Mouse (Mus musculus) midbrain, embryonic 13.5 days (tissue): ENCODE measurements at regions not wholly inside any gene's neighbourhood (a gene's known extent, or its start where the extent isn't known, plus 50 kb on each side); places are given as distances from the start of the nearest gene placed in this dataset.

Experiments used
- ATAC-seq: fragments of 200-750 bp; cut with Nextera tagmentation; 2 replicates; pipeline ENCODE4 v1.8.0; 2017; ENCODE audit warnings: mild to moderate bottlenecking, moderate TSS enrichment, moderate library complexity
- H3K27ac ChIP-seq: fragments of 300-500 bp; sonication (generic); 2 replicates; pipeline ENCODE4 v1.5.1; 2015; ENCODE audit warnings: inconsistent platforms, mild to moderate bottlenecking, moderate library complexity
- H3K27me3 ChIP-seq: fragments of 300-500 bp; sonication (generic); 2 replicates; pipeline ENCODE4 v1.6.1; 2015; ENCODE audit warnings: mild to moderate bottlenecking, inconsistent platforms
- H3K36me3 ChIP-seq: fragments of 300-500 bp; sonication (generic); 2 replicates; pipeline ENCODE4 v1.6.1; 2015; ENCODE audit warnings: mild to moderate bottlenecking, inconsistent platforms
- H3K4me1 ChIP-seq: fragments of 300-500 bp; sonication (generic); replicated peaks from 2 replicates; pipeline ENCODE4 v1.6.1; 2015; ENCODE audit warnings: inconsistent platforms
- H3K4me2 ChIP-seq: fragments of 300-500 bp; sonication (generic); replicated peaks from 2 replicates; pipeline ENCODE4 v1.6.1; 2015; ENCODE audit warnings: moderate library complexity, mild to moderate bottlenecking, inconsistent platforms
- H3K4me3 ChIP-seq: fragments of 300-500 bp; sonication (generic); replicated peaks from 2 replicates; pipeline ENCODE4 v1.5.1; 2015; ENCODE audit warnings: mild to moderate bottlenecking, inconsistent platforms
- H3K9ac ChIP-seq: fragments of 300-500 bp; sonication (generic); replicated peaks from 2 replicates; pipeline ENCODE4 v1.6.1; 2015; ENCODE audit warnings: mild to moderate bottlenecking, inconsistent platforms
- H3K9me3 ChIP-seq: fragments of 300-500 bp; sonication (generic); 2 replicates; pipeline ENCODE4 v1.6.1; 2016; ENCODE audit warnings: mild to moderate bottlenecking, inconsistent platforms
- WGBS: fragments of 180-500 bp; shearing (Covaris S2); methylation state at CpG from one replicate; pipeline ENCODE4 v1.1.7; 2015; 5-methylcytosine and 5-hydroxymethylcytosine counted together

- Histone ChIP-seq H3K27ac (no peak overlapping the region), H3K4me1 (no peaks in the 10 kb centered on the region), H3K4me3 (no peak overlapping the region), H3K9me3 (peaks cover 1% of the 10 kb centered on the region; the same call in 1 of the 2 replicates), H3K9ac (no peak overlapping the region), H3K4me2 (no peak overlapping the region), H3K27me3 (no peaks in the 10 kb centered on the region), H3K36me3 (no peaks in the 10 kb centered on the region)
- no peak for ATAC-seq
These were observed 435.0 kb upstream of the Tmem132c start for GRCm38 (mm10) chr5:126806656-126807055.

DNA sequence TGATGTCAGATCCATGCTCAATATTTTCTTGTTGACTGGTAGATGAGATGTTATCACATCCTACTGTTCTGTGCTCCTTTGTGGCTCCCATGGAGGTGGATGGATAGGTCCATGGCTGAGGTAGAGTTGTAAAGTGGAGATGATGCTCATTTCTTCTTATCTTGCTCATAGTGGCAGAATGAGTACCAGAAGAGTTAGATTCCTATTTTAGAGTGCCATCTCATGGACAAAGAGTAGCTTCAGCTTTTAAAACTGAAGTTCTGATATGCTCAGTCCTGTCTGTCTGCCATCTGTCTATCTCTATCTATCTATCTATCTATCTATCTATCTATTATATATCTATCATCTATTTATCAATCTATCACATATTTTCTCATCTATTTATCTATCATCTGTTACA lies 425.5 kb upstream of the Tmem132c start:
- ATAC-seq = no peak

GRCm38 (mm10) chr5:126835440-126835839 lies 406.2 kb upstream of the Tmem132c start:
- Histone ChIP-seq H3K27me3 (no peaks in the 10 kb centered on the region), H3K4me1 (no peaks in the 10 kb centered on the region), H3K9me3 (no peaks in the 10 kb centered on the region), H3K4me3 (no peak overlapping the region), H3K4me2 (no peak overlapping the region), H3K36me3 (no peaks in the 10 kb centered on the region), H3K9ac (no peak overlapping the region), H3K27ac (no peak overlapping the region)
- no peak for ATAC-seq
- 95% methylated on average over 3 of the region's 3 CpGs for WGBS

More for the DNA sequence above, 425.5 kb upstream of the Tmem132c start:
- Histone ChIP-seq H3K4me1 (no peaks in the 10 kb centered on the region), H3K9ac (no peak overlapping the region), H3K9me3 (peaks cover 5% of the 10 kb centered on the region; the same call in 1 of the 2 replicates), H3K4me3 (no peak overlapping the region), H3K27ac (no peak overlapping the region), H3K4me2 (no peak overlapping the region), H3K27me3 (no peaks in the 10 kb centered on the region), H3K36me3 (no peaks in the 10 kb centered on the region)

GRCm38 (mm10) chr5:126842606-126843005 lies 399.0 kb upstream of the Tmem132c start:
- Histone ChIP-seq H3K9me3 (no peaks in the 10 kb centered on the region), H3K4me3 (no peak overlapping the region), H3K36me3 (no peaks in the 10 kb centered on the region), H3K4me2 (no peak overlapping the region), H3K27ac (no peak overlapping the region), H3K9ac (no peak overlapping the region), H3K4me1 (no peaks in the 10 kb centered on the region), H3K27me3 (no peaks in the 10 kb centered on the region)
- ATAC-seq = no peak
- WGBS = 84% methylated on average over 4 of the region's 4 CpGs

DNA sequence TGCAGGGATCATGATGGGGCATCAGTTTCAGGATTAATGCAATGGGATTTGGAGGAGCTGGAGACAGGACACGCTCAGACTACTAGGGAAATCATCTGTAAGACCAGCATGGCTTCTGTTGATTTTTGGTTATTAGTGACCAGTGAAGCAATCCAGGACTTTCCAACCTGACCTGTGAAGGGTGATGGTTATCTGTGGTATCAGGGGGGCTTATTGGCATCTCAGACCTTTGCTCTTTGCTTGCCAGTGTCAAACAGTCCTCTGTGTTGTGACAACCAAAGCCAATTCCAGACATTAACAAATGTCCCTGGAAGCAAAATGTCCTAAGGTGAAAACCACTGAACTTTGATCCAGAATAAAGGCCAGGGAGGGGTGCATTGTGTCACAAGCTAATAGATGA lies 379.5 kb upstream of the Tmem132c start:
- no peak overlapping the region for H3K9ac ChIP-seq
- no peak overlapping the region for H3K27ac ChIP-seq
- no peaks in the 10 kb centered on the region for H3K27me3 ChIP-seq
- no peaks in the 10 kb centered on the region for H3K36me3 ChIP-seq
- no peak for ATAC-seq
- no peaks in the 10 kb centered on the region for H3K4me1 ChIP-seq
- no peak overlapping the region for H3K4me2 ChIP-seq
- 90% methylated on average over 1 of the region's 1 CpGs for WGBS
- H3K4me3 ChIP-seq = no peak overlapping the region
- no peaks in the 10 kb centered on the region for H3K9me3 ChIP-seq

DNA sequence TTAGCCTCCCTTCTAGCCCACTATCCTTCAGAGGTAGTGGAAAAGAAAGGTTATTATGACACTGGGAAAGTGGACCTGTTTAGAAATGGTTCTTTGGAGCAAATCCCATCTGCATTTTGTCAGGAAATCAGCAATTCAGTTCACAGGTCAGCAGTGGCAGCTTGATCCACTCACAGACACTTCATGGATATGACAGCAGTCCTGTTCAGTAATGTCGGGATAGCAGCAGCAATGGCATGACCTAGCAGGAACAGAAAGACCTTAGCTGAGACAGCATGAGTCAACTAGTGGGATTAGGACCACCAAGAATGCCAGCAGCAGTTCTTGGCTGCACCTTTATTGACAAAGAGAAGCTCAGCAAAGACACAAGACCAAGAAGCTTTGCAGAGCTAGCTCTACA lies 365.8 kb upstream of the Tmem132c start:
- no peak overlapping the region for H3K4me2 ChIP-seq
- no peaks in the 10 kb centered on the region for H3K36me3 ChIP-seq
- no peak overlapping the region for H3K4me3 ChIP-seq
- no peaks in the 10 kb centered on the region for H3K27me3 ChIP-seq
- WGBS = 90% methylated on average over 1 of the region's 1 CpGs
- no peak overlapping the region for H3K27ac ChIP-seq
- no peak for ATAC-seq
- H3K9ac ChIP-seq = no peak overlapping the region
- H3K9me3 ChIP-seq = 0 out of 2 replicates have a peak, but pooled peaks cover 2% of the 10 kb centered on the region
- H3K4me1 ChIP-seq = no peaks in the 10 kb centered on the region

GRCm38 (mm10) chr5:126890710-126891109 lies 350.9 kb upstream of the Tmem132c start:
- no peak for ATAC-seq
- Histone ChIP-seq H3K4me3 (no peak overlapping the region), H3K27me3 (no peaks in the 10 kb centered on the region), H3K36me3 (no peaks in the 10 kb centered on the region), H3K9me3 (0 out of 2 replicates have a peak, but pooled peaks cover 4% of the 10 kb centered on the region), H3K9ac (no peak overlapping the region), H3K27ac (no peak overlapping the region), H3K4me2 (no peak overlapping the region), H3K4me1 (no peaks in the 10 kb centered on the region)
- WGBS = 86% methylated on average over 1 of the region's 1 CpGs

- no peak for ATAC-seq
- Histone ChIP-seq H3K9ac (no peak overlapping the region), H3K9me3 (0 out of 2 replicates have a peak, but pooled peaks cover 4% of the 10 kb centered on the region), H3K27me3 (no peaks in the 10 kb centered on the region), H3K36me3 (no peaks in the 10 kb centered on the region), H3K4me3 (no peak overlapping the region), H3K27ac (no peak overlapping the region), H3K4me1 (no peaks in the 10 kb centered on the region), H3K4me2 (no peak overlapping the region)
- WGBS = 92% methylated on average over 4 of the region's 4 CpGs
These were observed 348.5 kb upstream of the Tmem132c start for GRCm38 (mm10) chr5:126893063-126893462.

- no peak overlapping the region for H3K4me2 ChIP-seq
- no peak for ATAC-seq
- WGBS = 97% methylated on average over 2 of the region's 2 CpGs
These were observed 331.5 kb upstream of the Tmem132c start for GRCm38 (mm10) chr5:126910084-126910483.

GRCm38 (mm10) chr5:126917300-126917699 lies 324.3 kb upstream of the Tmem132c start:
- no peaks in the 10 kb centered on the region for H3K27me3 ChIP-seq
- H3K9ac ChIP-seq = no peak overlapping the region
- WGBS = 76% methylated on average over 7 of the region's 7 CpGs

More at GRCm38 (mm10) chr5:126910084-126910483, 331.5 kb upstream of the Tmem132c start:
- Histone ChIP-seq H3K36me3 (no peaks in the 10 kb centered on the region), H3K4me3 (no peak overlapping the region), H3K4me1 (no peaks in the 10 kb centered on the region), H3K9me3 (no peaks in the 10 kb centered on the region), H3K27me3 (no peaks in the 10 kb centered on the region), H3K9ac (no peak overlapping the region), H3K27ac (no peak overlapping the region)

DNA sequence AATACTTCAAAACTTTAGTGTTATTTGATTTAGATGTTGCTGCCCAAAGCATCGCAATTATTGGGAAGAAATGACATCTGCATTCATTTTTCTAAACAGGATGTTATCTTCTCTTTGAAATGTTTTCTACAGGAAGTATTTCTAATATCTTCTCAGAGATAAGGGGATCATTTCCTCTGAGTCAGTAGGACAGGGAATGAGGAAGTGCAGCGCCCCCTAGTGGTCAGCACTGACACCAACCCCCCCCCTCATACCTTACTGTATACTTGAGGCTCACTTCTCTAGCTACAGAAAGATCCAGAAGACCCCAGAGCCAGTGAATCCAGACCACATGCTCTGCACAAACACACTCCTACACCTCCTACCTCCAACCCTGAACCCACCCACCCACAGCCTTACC lies 308.1 kb upstream of the Tmem132c start:
- WGBS = 60% methylated on average over 2 of the region's 2 CpGs
- Histone ChIP-seq H3K36me3 (no peaks in the 10 kb centered on the region), H3K9ac (no peak overlapping the region), H3K4me2 (no peak overlapping the region), H3K4me1 (no peaks in the 10 kb centered on the region), H3K27ac (no peak overlapping the region), H3K27me3 (no peaks in the 10 kb centered on the region), H3K9me3 (no peaks in the 10 kb centered on the region), H3K4me3 (no peak overlapping the region)
- no peak for ATAC-seq

More at GRCm38 (mm10) chr5:126917300-126917699, 324.3 kb upstream of the Tmem132c start:
- Histone ChIP-seq H3K27ac (no peak overlapping the region), H3K4me1 (no peaks in the 10 kb centered on the region), H3K9me3 (peaks cover 2% of the 10 kb centered on the region; the same call in 1 of the 2 replicates), H3K4me2 (no peak overlapping the region), H3K4me3 (no peak overlapping the region), H3K36me3 (no peaks in the 10 kb centered on the region)
- no peak for ATAC-seq

DNA sequence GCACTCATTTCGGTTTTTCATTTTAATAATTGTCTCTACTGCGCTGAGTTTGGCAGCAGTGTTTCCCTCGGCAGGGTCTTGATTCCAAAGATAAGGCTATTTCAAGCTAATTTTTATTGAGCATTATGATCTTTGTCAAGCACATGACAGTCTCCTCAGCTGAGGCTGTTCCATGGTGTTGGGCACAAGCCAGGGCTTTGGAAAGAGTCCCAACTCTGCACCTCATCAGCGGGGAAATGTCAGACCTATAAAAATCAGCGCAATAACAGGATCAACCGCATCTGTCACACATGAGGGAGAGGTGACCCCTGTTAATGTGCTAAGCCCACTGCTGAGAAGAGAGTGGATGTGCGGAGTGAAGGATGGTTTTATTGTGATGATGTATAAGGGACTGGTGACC lies 296.7 kb upstream of the Tmem132c start:
- WGBS = 72% methylated on average over 7 of the region's 7 CpGs
- Histone ChIP-seq H3K27ac (no peak overlapping the region), H3K36me3 (no peaks in the 10 kb centered on the region), H3K27me3 (no peaks in the 10 kb centered on the region), H3K4me3 (no peak overlapping the region), H3K4me1 (no peaks in the 10 kb centered on the region), H3K9me3 (no peaks in the 10 kb centered on the region), H3K9ac (no peak overlapping the region), H3K4me2 (no peak overlapping the region)
- ATAC-seq = no peak

- no peak overlapping the region for H3K9ac ChIP-seq
- H3K4me3 ChIP-seq = no peak overlapping the region
- no peak overlapping the region for H3K4me2 ChIP-seq
- H3K4me1 ChIP-seq = no peaks in the 10 kb centered on the region
- no peaks in the 10 kb centered on the region for H3K36me3 ChIP-seq
- no peak overlapping the region for H3K27ac ChIP-seq
- WGBS = 71% methylated on average over 5 of the region's 5 CpGs
- no peaks in the 10 kb centered on the region for H3K9me3 ChIP-seq
- ATAC-seq = no peak
- H3K27me3 ChIP-seq = no peaks in the 10 kb centered on the region
These were observed 287.4 kb upstream of the Tmem132c start for GRCm38 (mm10) chr5:126954189-126954588.
